Mouse (Mus musculus) limb, embryonic 12.5 days (tissue): ENCODE measurements at regions not wholly inside any gene's neighbourhood (a gene's known extent, or its start where the extent isn't known, plus 50 kb on each side); places are given as distances from the start of the nearest gene placed in this dataset.

Experiments
- ATAC-seq: fragments of 200-750 bp; cut with Nextera tagmentation; 2 replicates; pipeline ENCODE4 v1.8.0; 2017; ENCODE audit warnings: low read depth, moderate TSS enrichment; ENCODE audit not compliant: insufficient number of reproducible peaks, insufficient read depth, low FRiP score, low TSS enrichment
- H3K27ac ChIP-seq: fragments of 300-500 bp; sonication (generic); 2 replicates; pipeline ENCODE4 v1.5.1; 2016; ENCODE audit warnings: mild to moderate bottlenecking, moderate library complexity
- H3K27me3 ChIP-seq: fragments of 300-500 bp; sonication (generic); 2 replicates; pipeline ENCODE4 v1.6.1; 2016; ENCODE audit warnings: mild to moderate bottlenecking, moderate library complexity
- H3K36me3 ChIP-seq: fragments of 300-500 bp; sonication (generic); 2 replicates; pipeline ENCODE4 v1.6.1; 2016; ENCODE audit warnings: mild to moderate bottlenecking, moderate library complexity
- H3K4me1 ChIP-seq: fragments of 300-500 bp; sonication (generic); replicated peaks from 2 replicates; pipeline ENCODE4 v1.6.1; 2016
- H3K4me2 ChIP-seq: fragments of 300-500 bp; sonication (generic); 2 replicates; pipeline ENCODE4 v1.6.1; 2016; ENCODE audit warnings: mild to moderate bottlenecking, moderate library complexity
- H3K4me3 ChIP-seq: fragments of 300-500 bp; sonication (generic); replicated peaks from 2 replicates; pipeline ENCODE4 v1.5.1; 2016; ENCODE audit warnings: mild to moderate bottlenecking
- H3K9ac ChIP-seq: fragments of 300-500 bp; sonication (generic); replicated peaks from 2 replicates; pipeline ENCODE4 v1.6.1; 2016; ENCODE audit warnings: mild to moderate bottlenecking, moderate library complexity
- H3K9me3 ChIP-seq: fragments of 300-500 bp; sonication (generic); 2 replicates; pipeline ENCODE4 v1.6.1; 2016; ENCODE audit warnings: mild to moderate bottlenecking, moderate library complexity
- WGBS: fragments of 180-500 bp; shearing (Covaris S2); methylation state at CpG from one replicate; pipeline ENCODE4 v1.1.7; 2016; 5-methylcytosine and 5-hydroxymethylcytosine counted together

DNA sequence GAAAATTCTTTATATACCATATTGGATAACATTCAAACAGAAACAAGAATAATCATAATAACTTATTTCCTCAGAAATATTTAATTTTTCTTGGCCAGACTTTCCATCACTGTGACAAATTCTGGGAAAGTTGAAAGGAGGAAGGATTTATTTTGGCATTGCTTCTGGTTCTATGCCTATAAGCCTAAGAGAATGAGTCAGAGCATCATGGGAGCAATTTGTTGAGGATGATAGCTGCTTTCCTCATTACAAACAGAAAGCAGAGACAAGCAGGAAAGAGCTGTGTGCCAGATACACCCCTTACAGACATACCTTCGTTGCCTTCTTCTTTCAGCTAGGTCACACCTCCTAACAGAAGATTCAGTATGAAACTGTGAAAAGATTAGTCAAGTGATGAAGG is 115.3 kb downstream of the Rgs21 start:
- Histone ChIP-seq H3K9me3 (no peaks in the 10 kb centered on the region), H3K4me3 (no peak overlapping the region), H3K9ac (no peak overlapping the region), H3K4me2 (no peak overlapping the region), H3K27me3 (no peaks in the 10 kb centered on the region), H3K36me3 (no peaks in the 10 kb centered on the region), H3K27ac (no peak overlapping the region), H3K4me1 (no peaks in the 10 kb centered on the region)
- 64% methylated on average over 1 of the region's 1 CpGs for WGBS
- no peak for ATAC-seq

- H3K9ac ChIP-seq = no peak overlapping the region
- no peak for ATAC-seq
- no peaks in the 10 kb centered on the region for H3K4me1 ChIP-seq
- H3K4me3 ChIP-seq = no peak overlapping the region
- H3K27ac ChIP-seq = no peak overlapping the region
- no peak overlapping the region for H3K4me2 ChIP-seq
- H3K36me3 ChIP-seq = no peaks in the 10 kb centered on the region
- no peaks in the 10 kb centered on the region for H3K27me3 ChIP-seq
- WGBS = 61% methylated on average over 1 of the region's 1 CpGs
- H3K9me3 ChIP-seq = no peaks in the 10 kb centered on the region
These were observed 115.7 kb downstream of the Rgs21 start for GRCm38 (mm10) chr1:144451731-144452130.

GRCm38 (mm10) chr1:144436617-144437016 is 130.8 kb downstream of the Rgs21 start:
- Histone ChIP-seq H3K27ac (no peak overlapping the region), H3K4me2 (no peak overlapping the region), H3K4me1 (no peaks in the 10 kb centered on the region), H3K9ac (no peak overlapping the region), H3K9me3 (no peaks in the 10 kb centered on the region), H3K36me3 (no peaks in the 10 kb centered on the region), H3K4me3 (no peak overlapping the region), H3K27me3 (no peaks in the 10 kb centered on the region)
- 86% methylated on average over 2 of the region's 2 CpGs for WGBS
- no peak for ATAC-seq

DNA sequence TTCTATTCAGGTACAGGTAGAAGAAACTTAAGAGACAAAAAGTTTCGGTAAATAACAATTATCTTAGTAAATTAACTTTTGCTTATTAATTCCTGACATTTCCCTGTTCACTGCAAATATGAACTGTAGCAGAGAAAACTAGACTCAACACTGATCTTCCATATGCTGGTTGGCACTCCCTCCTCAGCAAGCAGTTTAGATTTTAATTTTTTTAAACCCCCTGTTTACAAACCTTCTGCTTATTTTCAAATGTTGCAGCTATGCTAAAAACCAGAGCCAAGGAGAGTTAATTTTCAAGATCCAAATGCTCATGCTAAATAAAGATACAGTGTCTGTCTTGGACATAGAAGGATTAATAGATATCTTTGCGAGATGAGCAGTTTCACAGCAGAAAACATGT is 134.7 kb downstream of the Rgs21 start:
- Histone ChIP-seq H3K9me3 (no peaks in the 10 kb centered on the region), H3K4me2 (no peak overlapping the region), H3K27me3 (no peaks in the 10 kb centered on the region), H3K9ac (no peak overlapping the region), H3K27ac (no peak overlapping the region), H3K36me3 (no peaks in the 10 kb centered on the region), H3K4me1 (no peaks in the 10 kb centered on the region), H3K4me3 (no peak overlapping the region)
- WGBS = 84% methylated on average over 2 of the region's 2 CpGs
- no peak for ATAC-seq

- WGBS = 89% methylated on average over 5 of the region's 5 CpGs
These were observed 135.8 kb downstream of the Rgs21 start for GRCm38 (mm10) chr1:144431535-144432276.

GRCm38 (mm10) chr1:144421374-144421773 is 146.1 kb downstream of the Rgs21 start:
- ATAC-seq = no peak
- no peak overlapping the region for H3K27ac ChIP-seq
- H3K4me2 ChIP-seq = no peak overlapping the region
- H3K27me3 ChIP-seq = no peaks in the 10 kb centered on the region
- H3K9ac ChIP-seq = no peak overlapping the region
- no peak overlapping the region for H3K4me3 ChIP-seq
- no peaks in the 10 kb centered on the region for H3K9me3 ChIP-seq
- no peaks in the 10 kb centered on the region for H3K36me3 ChIP-seq
- WGBS = 84% methylated on average over 2 of the region's 2 CpGs
- no peaks in the 10 kb centered on the region for H3K4me1 ChIP-seq

More at GRCm38 (mm10) chr1:144431535-144432276, 135.8 kb downstream of the Rgs21 start:
- ATAC-seq = no peak
- no peak overlapping the region for H3K4me2 ChIP-seq
- no peaks in the 10 kb centered on the region for H3K36me3 ChIP-seq
- no peak overlapping the region for H3K9ac ChIP-seq
- H3K9me3 ChIP-seq = no peaks in the 10 kb centered on the region
- no peaks in the 10 kb centered on the region for H3K4me1 ChIP-seq
- H3K27ac ChIP-seq = no peak overlapping the region
- H3K4me3 ChIP-seq = no peak overlapping the region
- H3K27me3 ChIP-seq = no peaks in the 10 kb centered on the region

DNA sequence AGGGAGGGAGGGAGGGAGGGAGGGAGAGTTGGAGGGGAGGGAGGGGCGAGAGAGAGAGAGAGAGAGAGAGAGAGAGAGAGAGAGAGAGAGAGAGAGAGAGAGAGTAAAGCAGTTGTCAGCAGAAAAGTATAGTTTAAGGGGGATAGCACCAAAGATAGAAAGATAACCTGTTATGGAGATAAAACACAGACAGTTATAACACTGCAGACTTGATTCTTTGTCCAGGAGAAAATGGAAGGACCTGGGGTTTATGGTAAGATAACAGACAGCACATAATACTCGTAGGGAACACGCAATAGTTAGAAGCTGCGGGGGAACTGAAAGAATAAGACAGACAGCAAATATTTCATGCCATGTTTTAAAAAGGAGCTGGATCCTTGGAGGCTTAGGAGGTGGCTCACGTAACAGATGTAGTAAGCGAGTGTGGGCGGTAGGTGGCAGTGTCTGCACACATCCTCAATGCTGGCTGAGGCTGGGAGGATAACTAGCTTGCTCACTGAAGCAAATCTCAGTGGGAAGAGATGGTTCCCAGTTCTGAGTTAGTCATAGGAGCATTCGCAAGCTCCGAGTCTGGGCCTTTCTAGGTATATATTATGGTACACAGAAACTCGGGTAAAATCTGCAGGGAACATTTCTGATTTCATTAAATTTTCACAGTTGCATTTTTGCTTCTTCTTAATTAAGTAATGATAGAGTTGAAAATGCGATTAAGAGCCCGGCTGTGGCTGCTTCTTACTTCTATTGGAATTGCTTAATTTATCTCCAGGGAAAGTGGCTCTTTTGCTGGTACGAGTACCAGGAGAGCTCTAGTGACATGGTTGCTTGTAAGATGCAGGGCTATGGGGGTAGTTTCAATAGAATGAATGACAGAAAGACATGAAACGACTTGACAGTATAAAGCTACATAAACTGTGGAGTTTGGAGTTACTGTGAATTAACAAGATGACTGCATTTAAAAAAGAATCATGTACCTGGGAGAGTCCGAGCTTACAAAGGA is 157.6 kb upstream of the Rgs1 start:
- peak; percentile 26; the same call in 1 of the 2 replicates for ATAC-seq
- no peaks in the 10 kb centered on the region for H3K9me3 ChIP-seq

DNA sequence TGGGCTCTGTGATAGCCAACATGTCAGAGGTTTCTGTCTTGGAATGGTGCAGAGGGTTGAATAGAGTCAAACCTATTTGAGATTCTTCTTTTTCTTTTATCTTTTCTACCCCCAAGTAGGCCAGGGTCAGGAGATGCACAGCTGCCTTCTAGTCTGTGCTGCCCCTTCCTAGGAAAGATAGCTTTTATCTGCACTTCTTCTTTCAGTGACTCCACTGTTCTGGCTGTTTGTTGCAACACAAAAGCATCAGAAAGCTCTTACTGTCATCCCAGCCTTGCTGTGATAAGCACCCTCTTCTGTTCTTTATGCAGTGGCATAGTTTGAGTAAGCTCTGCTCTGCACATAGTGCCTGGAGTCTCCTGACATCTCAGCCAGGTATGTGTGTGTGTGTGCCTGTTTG is 156.7 kb upstream of the Rgs1 start:
- Histone ChIP-seq H3K27me3 (no peaks in the 10 kb centered on the region), H3K9me3 (no peaks in the 10 kb centered on the region), H3K4me3 (no peak overlapping the region), H3K4me2 (no peak overlapping the region), H3K36me3 (no peaks in the 10 kb centered on the region), H3K9ac (no peak overlapping the region), H3K4me1 (no peaks in the 10 kb centered on the region), H3K27ac (no peak overlapping the region)
- no peak for ATAC-seq

More for the DNA sequence above, 157.6 kb upstream of the Rgs1 start:
- Histone ChIP-seq H3K27me3 (no peaks in the 10 kb centered on the region), H3K27ac (no peak overlapping the region), H3K4me2 (no peak overlapping the region), H3K36me3 (no peaks in the 10 kb centered on the region), H3K4me1 (no peaks in the 10 kb centered on the region), H3K9ac (no peak overlapping the region), H3K4me3 (no peak overlapping the region)
- 38% methylated on average over 14 of the region's 15 CpGs for WGBS

GRCm38 (mm10) chr1:144405031-144405430 is 156.0 kb upstream of the Rgs1 start:
- H3K36me3 ChIP-seq = no peaks in the 10 kb centered on the region
- no peaks in the 10 kb centered on the region for H3K27me3 ChIP-seq
- H3K27ac ChIP-seq = no peak overlapping the region
- no peak overlapping the region for H3K4me3 ChIP-seq
- WGBS = 70% methylated on average over 3 of the region's 3 CpGs
- H3K4me1 ChIP-seq = no peaks in the 10 kb centered on the region
- no peak overlapping the region for H3K4me2 ChIP-seq
- no peak for ATAC-seq
- H3K9me3 ChIP-seq = no peaks in the 10 kb centered on the region
- no peak overlapping the region for H3K9ac ChIP-seq

GRCm38 (mm10) chr1:144379991-144380594 is 131.1 kb upstream of the Rgs1 start:
- no peak overlapping the region for H3K4me2 ChIP-seq
- ATAC-seq = no peak
- no peaks in the 10 kb centered on the region for H3K36me3 ChIP-seq
- no peaks in the 10 kb centered on the region for H3K4me1 ChIP-seq
- no peak overlapping the region for H3K4me3 ChIP-seq
- no peak overlapping the region for H3K9ac ChIP-seq
- H3K27ac ChIP-seq = no peak overlapping the region
- no peaks in the 10 kb centered on the region for H3K27me3 ChIP-seq
- H3K9me3 ChIP-seq = no peaks in the 10 kb centered on the region
- WGBS = 52% methylated on average over 3 of the region's 3 CpGs

- no peak for ATAC-seq
- no peak overlapping the region for H3K4me3 ChIP-seq
These were observed 125.1 kb upstream of the Rgs1 start for GRCm38 (mm10) chr1:144374121-144374520.

More at GRCm38 (mm10) chr1:144374121-144374520, 125.1 kb upstream of the Rgs1 start:
- no peaks in the 10 kb centered on the region for H3K9me3 ChIP-seq
- H3K4me2 ChIP-seq = no peak overlapping the region
- no peaks in the 10 kb centered on the region for H3K4me1 ChIP-seq
- no peak overlapping the region for H3K9ac ChIP-seq
- H3K36me3 ChIP-seq = no peaks in the 10 kb centered on the region
- no peak overlapping the region for H3K27ac ChIP-seq
- no peaks in the 10 kb centered on the region for H3K27me3 ChIP-seq
